Mouse (Mus musculus) R1 (cell line): ENCODE measurements around the gene Radil.
A peak's percentile ranks its signal among the peaks of the same experiment; 100 is the strongest.

ENCODE experiments used
- DNase-seq: peaks from one replicate; pipeline ENCODE4 v3.0.0-alpha.2; 2018; ENCODE audit warnings: low read depth, low spot score

Radil gene

DNA sequence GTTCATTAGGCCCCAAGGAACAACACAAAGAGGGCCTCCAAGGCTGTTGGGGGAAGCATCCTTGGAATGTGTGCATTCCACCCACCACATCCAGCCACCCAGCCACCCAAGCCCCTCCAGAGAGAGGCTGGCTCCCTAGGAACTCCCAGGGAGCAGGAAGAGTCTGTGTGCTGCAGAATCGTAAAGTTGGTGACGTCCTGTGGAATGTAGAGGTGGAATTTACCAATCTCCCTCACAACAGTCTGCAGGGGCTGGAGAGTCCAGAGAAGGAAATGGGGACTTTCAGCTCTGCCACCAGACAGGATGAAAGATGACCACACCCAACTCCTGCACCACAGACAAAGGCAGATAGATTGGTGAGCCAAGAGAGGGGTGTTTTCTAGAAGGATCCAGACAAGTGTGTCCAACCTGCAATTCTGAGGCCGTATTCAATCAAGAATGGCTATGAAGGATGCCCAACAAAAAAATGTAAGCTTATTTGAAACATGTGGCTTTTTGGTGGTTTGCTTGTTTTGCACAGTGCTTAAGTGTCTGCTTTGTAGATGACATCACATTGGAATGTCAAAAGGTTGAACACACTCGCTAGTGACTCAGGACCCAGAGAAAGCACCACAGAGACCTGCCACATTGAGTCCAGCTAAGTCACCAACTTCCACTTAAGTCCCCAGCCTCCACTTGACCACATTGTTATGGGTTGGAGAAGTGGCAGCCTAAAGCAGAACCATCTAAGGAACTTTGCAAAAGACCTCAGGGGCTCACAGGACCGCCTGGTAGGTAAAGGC lies 5.7 kb downstream of the Radil start:
- peak; percentile 86 for DNase-seq

DNA sequence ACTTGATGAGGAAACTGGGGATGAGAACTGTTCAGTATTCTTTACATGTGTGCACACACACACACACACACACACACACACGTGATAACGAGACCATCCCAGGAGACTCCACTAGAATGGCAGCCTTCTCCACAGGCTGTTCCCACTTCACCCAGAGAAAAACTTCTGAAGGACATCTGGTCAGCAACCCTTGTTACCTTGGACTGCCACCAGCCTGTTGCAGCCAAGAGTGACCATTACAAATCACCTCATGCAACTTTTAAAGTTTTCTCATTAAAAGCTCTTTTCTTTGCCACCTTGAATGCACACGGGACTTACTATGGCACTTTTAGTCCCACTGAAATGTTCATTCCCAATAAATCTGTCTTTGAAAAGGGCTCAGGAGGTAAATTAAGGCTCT lies 13.6 kb downstream of the Radil start:
- DNase-seq = no peak

DNA sequence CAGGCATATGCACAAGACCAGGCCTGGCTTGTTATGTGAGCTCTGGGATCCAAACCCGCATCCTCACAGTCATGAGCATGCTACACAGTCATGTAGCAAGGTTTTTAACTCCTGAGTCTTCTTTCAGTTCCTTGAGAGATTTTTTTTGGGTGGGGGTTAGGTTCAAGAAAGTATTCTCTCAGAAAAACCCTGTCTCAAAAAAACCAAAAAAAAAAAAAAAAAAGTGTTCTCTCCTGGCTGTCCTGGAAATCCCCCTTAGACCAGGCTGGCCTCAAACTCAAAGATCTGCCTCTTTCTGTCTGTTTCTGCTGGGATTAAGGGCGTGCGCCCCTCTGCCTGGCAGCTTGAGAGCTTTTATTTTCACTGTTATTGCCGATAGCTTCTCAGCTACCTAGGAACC lies 15.5 kb downstream of the Radil start:
- no peak for DNase-seq

DNA sequence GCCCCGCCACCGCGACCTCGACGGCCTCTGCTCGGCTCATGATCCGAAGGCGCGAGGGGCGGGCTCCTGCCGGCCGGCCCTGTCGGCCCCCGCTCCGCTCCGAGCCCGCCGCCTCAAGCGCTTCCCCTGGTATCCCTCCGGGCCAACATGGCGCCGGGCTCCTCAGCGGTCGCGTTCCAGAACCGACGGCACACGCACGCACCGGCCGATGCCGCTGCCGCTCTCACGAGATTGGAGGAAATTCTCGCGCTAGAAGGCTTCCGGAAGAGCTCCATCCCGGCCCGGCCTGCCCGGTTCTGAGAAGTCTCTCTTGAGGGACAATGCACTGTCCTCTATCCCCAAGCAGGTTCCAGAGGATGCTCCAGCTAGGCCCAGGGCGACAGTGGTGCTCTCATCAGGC lies 21.0 kb downstream of the Radil start, which contains the start of gene Papolb:
Papolb (minus strand) TSS at position 162 of the 400 bp plus-strand sequence.
- peak; percentile 76 for DNase-seq

DNA sequence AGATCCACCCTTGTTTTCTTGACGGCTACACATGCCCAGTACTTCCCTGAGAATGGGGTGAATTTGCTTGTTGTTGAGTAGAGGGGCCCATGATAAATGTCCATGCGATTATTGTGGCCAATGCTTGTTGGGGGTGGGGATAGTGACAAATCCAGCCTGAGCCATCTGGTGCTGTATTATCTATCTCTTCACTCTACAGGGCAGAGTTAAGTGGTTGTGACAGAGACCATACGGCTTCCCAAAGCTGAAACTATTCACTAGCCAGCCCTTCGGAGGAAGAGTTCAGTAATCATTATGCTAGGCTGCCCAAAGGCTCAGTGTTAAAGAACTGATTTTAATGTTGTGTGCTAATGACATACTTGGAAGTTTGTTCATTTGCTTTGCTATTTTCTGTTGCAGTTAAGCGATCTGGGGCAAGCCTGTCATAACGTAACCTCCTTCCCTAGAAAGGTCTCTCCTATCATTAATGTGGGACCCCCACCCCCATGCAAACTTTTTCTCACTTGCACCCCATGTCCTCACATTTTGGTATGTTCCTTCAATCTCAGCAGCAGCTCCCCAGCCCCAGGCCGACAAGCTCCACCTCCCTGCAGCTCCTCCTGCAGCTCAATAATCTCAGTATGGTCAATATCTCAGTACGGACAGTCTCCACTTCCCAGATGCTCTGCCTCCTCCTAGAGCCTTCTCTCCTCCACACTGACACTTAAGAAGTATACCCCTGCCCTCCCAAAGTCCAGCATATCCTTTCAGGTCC lies 26.0 kb downstream of the Radil start:
- no peak for DNase-seq

DNA sequence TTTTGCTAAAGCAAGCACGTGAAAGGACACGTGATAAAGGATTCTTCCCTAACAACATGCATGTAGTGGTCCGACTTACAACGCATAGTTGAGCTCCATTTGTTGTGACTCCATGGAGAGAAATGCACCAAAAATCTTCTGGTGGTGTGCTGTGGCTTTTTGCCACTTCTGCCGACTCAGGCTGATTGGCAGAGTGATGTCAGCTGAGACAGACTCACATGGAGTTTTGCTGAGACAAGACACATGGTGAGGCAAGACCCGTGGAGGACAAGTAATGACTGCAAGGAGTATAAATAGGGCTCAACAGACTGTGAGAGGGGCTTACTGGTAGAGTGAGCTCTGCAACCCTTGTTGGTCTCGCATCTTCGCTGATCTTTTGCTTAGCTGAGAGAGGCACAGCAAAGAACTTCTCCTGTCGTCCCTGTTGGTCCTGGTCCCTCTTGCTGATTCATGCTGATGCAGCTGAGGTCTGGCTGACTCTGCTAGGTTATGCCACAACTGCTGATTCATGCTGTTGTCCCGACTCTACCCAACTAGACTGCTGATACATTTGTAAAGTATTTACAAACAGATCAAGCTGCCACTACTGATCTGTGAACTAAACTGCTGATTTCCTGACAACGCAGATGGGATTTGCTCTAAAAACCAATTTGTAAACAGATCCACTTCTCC lies 29.6 kb downstream of the Radil start:
- DNase-seq = peak; percentile 22

DNA sequence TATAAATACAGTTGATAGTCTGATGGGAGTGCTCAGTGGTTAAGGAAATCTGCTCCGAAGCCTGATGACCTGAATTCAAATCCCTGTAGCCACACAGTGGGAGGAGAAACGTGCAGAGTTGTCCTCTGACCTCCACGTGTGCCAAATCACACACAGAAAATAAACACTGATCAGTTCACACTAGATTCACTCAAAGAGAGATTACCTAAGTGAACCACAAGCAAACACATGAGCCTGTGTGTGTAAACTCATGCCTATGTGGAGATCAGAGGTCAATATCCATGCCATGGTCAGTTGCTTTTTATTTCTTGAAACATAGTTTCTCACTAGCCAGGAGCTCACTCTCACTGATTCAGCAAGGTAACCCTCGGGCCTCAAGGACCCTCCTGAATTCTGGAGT lies 30.5 kb downstream of the Radil start:
- DNase-seq = no peak

DNA sequence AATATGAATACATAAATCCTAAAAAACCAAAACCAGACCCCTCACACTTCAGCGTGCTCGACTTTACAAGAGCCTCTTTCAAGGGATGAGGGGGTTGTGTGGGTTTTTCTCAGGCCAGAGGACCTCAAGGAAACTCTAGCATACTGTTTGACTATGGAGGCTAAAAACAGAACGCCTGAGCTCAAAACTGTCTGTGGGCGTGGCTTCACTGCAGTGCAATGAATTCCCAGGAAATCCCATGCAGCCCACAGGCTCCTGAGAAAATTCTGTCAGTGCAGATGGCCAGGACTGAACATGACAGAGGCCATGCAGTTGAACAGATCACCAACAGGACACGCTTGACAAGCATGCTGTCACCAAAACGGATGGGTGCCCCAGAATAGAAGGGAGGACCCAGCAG lies 31.9 kb downstream of the Radil start:
- no peak for DNase-seq

DNA sequence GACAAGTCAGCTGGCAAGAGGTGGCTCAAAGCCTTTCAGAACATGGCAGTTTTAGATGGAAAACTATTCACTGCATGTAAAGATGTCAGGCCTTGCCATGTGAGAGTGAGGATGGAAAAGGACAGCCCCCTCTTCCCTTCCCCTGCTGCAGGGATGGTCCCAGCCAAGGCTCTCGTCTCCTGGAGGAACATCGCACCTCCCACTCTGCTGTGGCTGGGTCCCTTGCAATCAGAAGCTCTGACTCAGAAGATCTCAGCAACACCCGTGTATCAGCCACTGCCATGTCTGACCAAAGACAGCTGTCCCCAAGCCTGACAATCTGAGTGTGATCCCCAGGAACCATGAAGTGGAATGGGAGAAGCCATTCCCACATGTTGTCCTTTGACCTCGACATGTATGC lies 38.8 kb downstream of the Radil start:
- DNase-seq = no peak

DNA sequence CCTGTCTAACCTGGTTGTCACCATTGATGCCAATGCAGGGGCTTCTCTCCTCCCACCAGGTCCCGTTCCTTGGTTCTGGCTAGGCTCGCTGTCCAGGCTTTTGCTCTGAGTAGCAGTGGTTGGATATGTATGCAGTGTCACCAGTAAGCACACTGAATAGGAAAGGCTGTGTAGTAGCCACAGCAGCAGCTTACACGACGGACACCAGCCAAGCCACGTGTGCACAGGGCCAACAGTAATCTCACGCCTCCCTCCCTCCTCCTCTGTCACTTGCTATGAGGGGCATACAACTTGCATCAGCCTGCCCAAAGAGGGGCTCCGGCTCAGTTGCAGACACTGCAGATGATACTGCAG lies 40.9 kb downstream of the Radil start:
- no peak for DNase-seq

DNA sequence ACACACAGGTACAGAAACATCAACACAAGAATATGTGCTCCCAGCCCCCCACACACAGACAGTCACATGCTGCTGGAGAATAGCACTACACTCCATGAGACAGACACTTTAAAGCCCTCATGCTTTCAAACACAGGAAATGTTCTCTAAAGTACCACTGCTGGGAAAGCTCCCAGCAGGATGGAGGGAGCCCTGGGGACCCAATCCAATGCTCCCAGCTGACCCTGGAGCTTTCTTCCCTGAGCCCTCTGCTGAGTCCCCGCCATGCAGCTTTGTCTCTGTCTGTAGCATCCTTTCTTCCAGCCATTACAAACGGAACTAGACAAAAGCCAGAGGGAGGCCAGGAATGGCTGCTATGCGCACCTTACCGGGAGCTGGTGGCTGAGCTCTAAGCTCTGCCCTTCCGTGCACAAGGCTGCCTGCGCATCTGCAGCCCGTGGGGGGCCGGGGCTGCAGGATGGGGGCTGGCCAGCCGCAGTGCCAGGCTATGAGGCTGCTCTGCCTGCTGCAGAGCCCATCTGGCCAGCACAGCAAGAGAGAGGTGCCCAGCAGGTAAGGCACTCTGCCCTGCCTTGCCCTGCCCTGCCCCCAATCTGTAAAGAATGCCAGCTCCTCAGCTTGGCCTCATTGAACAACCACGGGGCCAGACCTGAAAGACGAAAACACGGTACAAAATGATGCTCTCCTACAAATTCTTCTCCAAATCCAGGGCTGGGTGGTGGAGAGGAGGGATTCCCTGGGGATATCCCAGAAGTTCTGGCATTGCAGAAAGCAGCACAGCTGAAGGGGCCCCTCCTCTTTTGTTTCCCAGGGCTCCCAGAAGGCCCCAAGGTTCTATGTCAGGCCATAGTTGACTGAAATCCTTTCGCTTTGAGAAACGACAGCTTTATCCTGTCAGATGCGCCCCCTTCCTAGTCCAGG lies 41.5 kb downstream of the Radil start:
- DNase-seq = peak; percentile 59

DNA sequence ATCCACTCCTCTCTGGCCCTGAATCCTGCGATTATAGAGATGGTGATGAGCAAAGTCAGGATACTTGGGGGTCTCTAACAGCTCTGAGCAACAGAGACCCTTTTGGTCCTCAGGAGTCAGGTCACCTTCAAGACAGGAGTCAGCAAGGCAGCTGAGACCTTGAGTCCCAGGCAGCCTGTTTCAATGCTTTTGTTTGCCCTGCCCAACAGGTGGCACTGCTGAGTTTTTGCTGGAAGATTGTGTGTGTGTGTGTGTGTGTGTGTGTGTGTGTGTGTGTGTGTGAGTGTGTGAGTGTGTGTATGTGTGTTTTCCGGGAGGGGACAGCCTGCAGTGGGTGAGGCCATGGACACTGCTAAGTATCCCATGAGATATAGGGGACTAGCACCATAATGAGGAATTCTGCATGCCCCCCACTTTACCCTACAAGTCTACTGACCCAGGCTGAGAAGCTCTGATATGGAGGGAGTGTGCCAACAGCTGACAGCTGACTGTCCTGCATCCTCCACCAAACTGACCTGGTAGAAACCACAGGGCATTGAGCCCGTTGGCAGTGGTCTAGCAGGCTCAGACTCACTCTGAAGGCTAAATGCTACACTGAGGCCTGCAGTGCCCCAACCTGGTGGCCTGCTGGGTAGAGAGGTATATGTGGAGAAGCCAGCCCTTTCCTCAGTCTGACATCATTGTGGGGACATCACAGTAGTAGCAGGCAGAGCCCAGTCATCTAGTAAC lies 45.0 kb downstream of the Radil start:
- DNase-seq = peak; percentile 45

DNA sequence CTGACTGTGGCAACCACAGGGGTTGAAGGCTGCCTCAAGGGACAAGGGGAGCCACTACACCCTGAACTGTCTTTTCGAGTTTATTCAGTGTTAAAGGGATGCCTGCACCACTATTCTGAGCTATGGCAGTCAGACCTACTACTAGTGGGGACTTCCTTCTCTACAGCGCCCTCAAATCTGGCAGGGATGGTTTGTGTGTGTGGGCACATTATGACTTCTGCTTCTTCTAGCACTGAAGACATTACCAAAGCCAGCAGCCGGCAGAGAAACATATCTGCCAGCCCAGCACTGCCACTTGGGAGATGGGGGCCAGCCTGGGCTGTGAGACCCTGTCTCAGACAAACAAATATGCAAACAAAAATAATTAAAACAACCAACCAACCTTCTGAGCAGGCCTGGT lies 46.7 kb downstream of the Radil start:
- DNase-seq = no peak

DNA sequence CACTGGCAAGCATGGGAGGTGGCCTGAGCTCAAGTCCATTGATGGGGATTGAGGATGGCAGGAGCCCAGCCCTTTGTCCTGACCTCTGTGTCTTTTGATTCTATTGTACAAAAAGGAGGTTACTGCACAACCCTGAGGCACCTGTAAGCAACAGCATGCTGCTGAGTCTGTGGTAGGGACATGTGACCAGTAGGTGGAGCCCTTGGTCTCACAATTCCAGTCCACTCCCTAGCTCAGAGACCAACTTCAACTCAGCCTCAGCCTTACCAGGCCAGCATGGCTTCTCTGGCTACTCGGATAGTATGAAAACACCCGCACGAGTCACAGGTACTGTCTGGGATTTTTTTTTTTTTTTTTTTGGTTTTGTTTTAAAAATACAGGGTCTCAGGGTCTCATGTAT lies 48.5 kb downstream of the Radil start:
- peak; percentile 92 for DNase-seq

DNA sequence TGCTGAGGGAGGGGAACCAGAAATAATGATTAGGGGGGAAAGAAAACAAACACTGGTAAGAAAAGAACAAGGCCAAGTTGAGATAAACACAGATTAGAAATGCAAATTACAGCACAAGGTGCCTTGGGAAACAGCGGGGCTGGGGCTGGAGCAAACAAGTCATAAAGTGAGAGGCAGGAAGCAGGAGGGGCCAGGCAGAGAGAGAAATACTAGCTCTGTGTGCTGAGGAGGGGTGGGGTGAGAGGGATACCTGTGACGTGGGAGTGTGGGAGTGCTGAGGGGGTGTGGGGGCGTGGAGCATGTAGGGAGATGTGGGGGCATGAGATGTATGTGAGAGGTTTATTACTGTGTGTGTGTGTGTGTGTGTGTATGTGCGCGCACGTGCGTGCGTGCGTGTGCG lies 50.0 kb downstream of the Radil start:
- no peak for DNase-seq

DNA sequence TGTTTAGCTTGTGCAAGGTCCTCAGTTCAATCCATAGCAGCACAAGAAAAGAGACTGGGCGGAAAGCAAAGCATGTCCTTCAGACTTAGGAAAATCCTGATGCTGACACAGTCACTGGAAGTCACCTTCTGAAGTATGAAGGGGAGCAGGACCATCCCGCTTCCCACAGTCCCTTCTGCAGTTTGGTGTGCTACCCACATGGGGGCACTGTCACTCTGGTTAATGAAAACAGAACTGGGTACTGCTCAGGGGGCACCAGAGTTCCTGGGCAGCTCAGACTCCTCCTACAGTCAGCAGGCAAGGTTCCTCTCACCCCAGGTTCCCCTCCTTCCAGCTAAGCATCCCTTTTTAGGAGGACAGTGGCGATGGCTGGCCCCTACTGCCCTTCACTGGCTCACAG lies 51.9 kb downstream of the Radil start:
- peak; percentile 72 for DNase-seq

DNA sequence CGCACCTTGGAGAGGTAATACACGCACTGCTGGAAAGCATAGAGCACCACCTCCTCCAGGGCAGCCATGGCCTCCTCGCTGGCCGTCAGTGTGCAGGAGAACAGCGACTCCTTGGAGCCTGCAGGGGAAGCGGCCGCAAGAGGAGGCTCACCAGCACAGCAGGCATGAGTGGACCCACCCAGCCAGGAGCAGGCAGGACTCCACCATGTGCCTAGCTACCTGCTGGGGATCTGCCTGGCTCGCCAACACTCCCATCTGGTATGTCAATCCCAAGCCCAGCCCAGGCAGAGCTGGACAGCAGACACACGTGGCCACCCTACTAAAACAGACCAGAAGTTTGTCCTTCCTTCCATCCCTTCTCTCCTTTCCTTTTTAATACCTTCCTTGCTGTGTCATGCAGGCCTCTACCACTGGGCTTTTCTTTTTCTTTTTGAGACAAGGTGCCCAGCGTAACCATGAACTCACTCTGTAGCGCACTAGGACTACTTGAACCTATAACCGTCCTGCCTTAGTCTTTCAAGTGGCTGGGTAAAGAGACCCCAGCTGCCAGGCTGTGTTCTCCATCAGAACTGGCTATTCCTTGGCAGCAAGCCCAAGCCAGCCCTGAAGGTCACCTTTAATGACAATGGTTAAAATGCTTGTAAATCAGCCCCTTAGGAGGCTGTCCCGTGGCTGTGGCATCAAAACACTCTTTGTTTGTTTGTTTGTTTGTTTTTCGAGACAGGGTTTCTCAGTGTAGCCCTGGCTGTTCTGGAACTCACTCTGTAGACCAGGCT lies 55.4 kb downstream of the Radil start:
- peak; percentile 35 for DNase-seq

DNA sequence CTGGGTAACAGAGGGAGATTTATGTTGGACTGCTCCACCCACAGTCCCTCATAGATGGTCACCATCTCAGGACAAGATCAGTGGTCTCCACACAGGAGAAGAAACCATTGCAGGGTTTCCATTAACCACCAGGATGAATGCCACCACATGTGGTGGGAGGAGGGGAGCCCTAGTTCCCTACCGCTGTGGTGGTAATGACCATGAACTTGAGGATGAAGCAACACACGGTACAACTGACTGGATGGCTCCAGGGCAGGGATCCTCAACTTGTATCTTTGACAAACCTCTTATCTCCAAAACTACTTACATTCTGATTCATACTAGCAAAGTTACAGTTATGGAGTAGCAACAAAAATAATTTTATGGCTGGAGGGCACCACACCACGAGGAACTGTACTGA lies 57.6 kb downstream of the Radil start:
- no peak for DNase-seq

DNA sequence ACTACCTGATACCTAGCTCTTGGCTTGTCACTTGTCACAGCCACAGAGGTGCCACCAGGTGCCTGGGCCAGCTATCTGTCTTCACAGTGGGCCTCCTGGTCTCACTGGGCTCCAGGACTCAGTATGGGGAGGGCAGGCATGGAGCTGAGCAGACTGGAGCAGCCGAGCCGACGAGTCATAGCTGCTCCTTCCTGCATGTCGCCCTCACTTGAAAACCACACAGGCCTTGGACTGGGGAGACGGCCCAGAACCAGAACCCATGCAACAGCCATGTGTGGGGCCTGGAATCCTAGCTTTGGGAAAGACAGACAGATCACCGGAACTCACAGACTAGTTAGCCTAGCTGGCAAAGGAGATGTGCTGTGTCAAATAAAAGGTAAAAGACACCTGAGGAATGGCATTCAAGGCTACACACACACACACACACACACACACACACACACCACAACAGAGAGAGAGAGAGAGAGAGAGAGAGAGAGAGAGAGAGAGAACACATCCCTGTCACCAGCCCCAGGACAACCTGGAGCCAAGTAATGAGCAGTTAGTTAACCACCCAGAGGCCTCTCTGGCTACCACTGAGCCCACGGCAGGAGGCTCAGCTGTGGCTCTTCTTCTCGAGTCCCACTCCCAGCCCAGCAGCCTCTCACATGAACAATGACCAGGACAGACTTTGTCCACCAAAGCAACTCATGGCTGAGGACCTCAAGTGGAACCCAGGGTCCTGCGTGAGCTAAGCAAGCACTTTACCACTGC lies 60.8 kb downstream of the Radil start:
- no peak for DNase-seq
